In genomic region chr7:142613077-142613476, GRCm38 (mm10) we compare ENCODE assay signal across 27 mouse cellular contexts. TPM values are rescaled to one million over a fixed set of nuclear protein-coding genes. Genes with fewer than 3 reads are reported as not detected.
A peak's percentile ranks its signal among the peaks of the same experiment; 100 is the strongest.
DNase-seq lines count a peak whose midpoint lies in the region; ATAC-seq lines count a peak whose summit lies in the region.
"Had no signal": no experiment of that assay in that cellular context is flagged by ENCODE, and none has a peak within 500 bp of the region (broad histone marks: within the 10 kb centered on the region; RNA-seq: fewer than 3 reads in every experiment).

No protein-coding gene starts in this region.

- peaks cover 39% of the 10 kb centered on the region for H3K4me1 ChIP-seq in forebrain, embryonic 10.5 days
- H3K4me1 ChIP-seq in forebrain, embryonic 14.5 days (ENCODE audit: control insufficient read depth, insufficient read depth, low read length), result peaks cover 2% of the 10 kb centered on the region; the same call in 1 of the 2 replicates
- H3K4me1 ChIP-seq in lung, embryonic 16.5 days (replicated peaks; ENCODE audit: control insufficient read depth, insufficient read depth, low read length), result peaks cover 8% of the 10 kb centered on the region; the same call in 1 of the 2 replicates
- peaks cover 38% of the 10 kb centered on the region for H3K4me1 ChIP-seq in limb, embryonic 12.5 days (replicated peaks)
- H3K4me1 ChIP-seq in forebrain, embryonic 11.5 days (replicated peaks; ENCODE audit: control insufficient read depth, insufficient read depth, low read length), result peaks cover 6% of the 10 kb centered on the region; the same call in 1 of the 2 replicates

- no peak for ATAC-seq in forebrain, embryonic 14.5 days
- ATAC-seq in lung, embryonic 16.5 days (ENCODE audit: low read depth), result no peak
- ATAC-seq in limb, embryonic 12.5 days (ENCODE audit: insufficient number of reproducible peaks, insufficient read depth, low FRiP score, low TSS enrichment, low read depth), result no peak
- ATAC-seq in forebrain, embryonic 11.5 days (replicated peaks; ENCODE audit: low FRiP score), result no peak
- ATAC-seq: activated CD4-positive, CD25-positive, alpha-beta regulatory T cell, adult 4 months; forebrain, postnatal 0 days; intestine, embryonic 16.5 days; Patski had no signal

- H3K27me3 ChIP-seq in forebrain, embryonic 10.5 days (ENCODE audit: poor library complexity, severe bottlenecking), result no peaks in the 10 kb centered on the region
- no peaks in the 10 kb centered on the region for H3K27me3 ChIP-seq in forebrain, embryonic 14.5 days (replicated peaks; ENCODE audit: control insufficient read depth, insufficient read depth, low read length)
- H3K27me3 ChIP-seq in lung, embryonic 16.5 days (ENCODE audit: control insufficient read depth, insufficient read depth, low read depth, low read length), result no peaks in the 10 kb centered on the region
- no peaks in the 10 kb centered on the region for H3K27me3 ChIP-seq in limb, embryonic 12.5 days
- no peaks in the 10 kb centered on the region for H3K27me3 ChIP-seq in forebrain, embryonic 11.5 days (ENCODE audit: control insufficient read depth, insufficient read depth, low read length)
- H3K27me3 ChIP-seq: embryonic facial prominence, embryonic 15.5 days; forebrain, embryonic 12.5 days; heart, embryonic 15.5 days; hindbrain, embryonic 15.5 days had no signal

- H3K4me2 ChIP-seq in forebrain, embryonic 14.5 days (ENCODE audit: low read length), result no peak overlapping the region
- H3K4me2 ChIP-seq in lung, embryonic 16.5 days (ENCODE audit: low read depth, low read length), result no peak overlapping the region
- H3K4me2 ChIP-seq in limb, embryonic 12.5 days, result no peak overlapping the region
- H3K4me2 ChIP-seq in forebrain, embryonic 11.5 days (ENCODE audit: low read depth, low read length, severe bottlenecking), result no peak overlapping the region
- H3K4me2 ChIP-seq: embryonic facial prominence, embryonic 15.5 days; forebrain, embryonic 12.5 days; heart, embryonic 15.5 days; hindbrain, embryonic 15.5 days had no signal

- no peaks in the 10 kb centered on the region for H3K36me3 ChIP-seq in forebrain, embryonic 10.5 days (replicated peaks)
- no peaks in the 10 kb centered on the region for H3K36me3 ChIP-seq in forebrain, embryonic 14.5 days (ENCODE audit: control insufficient read depth, insufficient read depth, low read length)
- no peaks in the 10 kb centered on the region for H3K36me3 ChIP-seq in lung, embryonic 16.5 days (ENCODE audit: control insufficient read depth, insufficient read depth, low read length)
- H3K36me3 ChIP-seq in limb, embryonic 12.5 days, result peaks cover 21% of the 10 kb centered on the region; the same call in 1 of the 2 replicates
- no peaks in the 10 kb centered on the region for H3K36me3 ChIP-seq in forebrain, embryonic 11.5 days (ENCODE audit: control insufficient read depth, insufficient read depth, low read length)
- H3K36me3 ChIP-seq: embryonic facial prominence, embryonic 15.5 days; forebrain, embryonic 12.5 days; heart, embryonic 15.5 days; hindbrain, embryonic 15.5 days had no signal

- DNase-seq in forebrain, embryonic 10.5 days (ENCODE audit: extremely low spot score, low spot score), result no peak
- no peak for DNase-seq in forebrain, embryonic 14.5 days (ENCODE audit: low spot score)
- DNase-seq in lung, postnatal 4 days, result no peak
- no peak for DNase-seq in adrenal gland, postnatal 10 days
- DNase-seq in forebrain, embryonic 11.5 days (ENCODE audit: low spot score), result no peak
- DNase-seq in adrenal gland, adult 8-10 months, result no peak
- DNase-seq: adrenal gland, postnatal 36 days; cerebellum, adult 2 months; cerebellum, postnatal 14 days; forebrain, postnatal 0 days; gastrocnemius, postnatal 36 days; heart, adult 11 months; heart, postnatal 14 days had no signal

- no peak overlapping the region for H3K4me3 ChIP-seq in forebrain, embryonic 10.5 days
- no peak overlapping the region for H3K4me3 ChIP-seq in forebrain, embryonic 14.5 days (ENCODE audit: low read depth, low read length)
- no peak overlapping the region for H3K4me3 ChIP-seq in lung, embryonic 16.5 days (ENCODE audit: low read length)
- no peak overlapping the region for H3K4me3 ChIP-seq in limb, embryonic 12.5 days (replicated peaks)
- H3K4me3 ChIP-seq in forebrain, embryonic 11.5 days (ENCODE audit: low read depth, low read length), result no peak overlapping the region
- H3K4me3 ChIP-seq: embryonic facial prominence, embryonic 15.5 days; erythroblast, embryonic 14.5 days; forebrain, embryonic 12.5 days; heart, embryonic 15.5 days; hindbrain, embryonic 15.5 days had no signal

- H3K9me3 ChIP-seq in forebrain, embryonic 10.5 days, result no peaks in the 10 kb centered on the region
- H3K9me3 ChIP-seq in forebrain, embryonic 14.5 days (replicated peaks; ENCODE audit: control insufficient read depth, low read length), result no peaks in the 10 kb centered on the region
- H3K9me3 ChIP-seq in lung, embryonic 16.5 days (ENCODE audit: control insufficient read depth, low read length), result no peaks in the 10 kb centered on the region
- H3K9me3 ChIP-seq in limb, embryonic 12.5 days, result no peaks in the 10 kb centered on the region
- no peaks in the 10 kb centered on the region for H3K9me3 ChIP-seq in forebrain, embryonic 11.5 days (ENCODE audit: control insufficient read depth, low read length)
- H3K9me3 ChIP-seq: embryonic facial prominence, embryonic 15.5 days; forebrain, embryonic 12.5 days; heart, embryonic 15.5 days; hindbrain, embryonic 15.5 days had no signal

- H3K27ac ChIP-seq in forebrain, embryonic 10.5 days, result peak overlapping the region; percentile 40; the same call in 1 of the 2 replicates
- H3K27ac ChIP-seq in forebrain, embryonic 14.5 days (ENCODE audit: low read depth, low read length), result no peak overlapping the region
- no peak overlapping the region for H3K27ac ChIP-seq in lung, embryonic 16.5 days (ENCODE audit: low read length)
- peak overlapping the region; percentile 9; the same call in 1 of the 2 replicates for H3K27ac ChIP-seq in limb, embryonic 12.5 days
- H3K27ac ChIP-seq in forebrain, embryonic 11.5 days (ENCODE audit: low read depth, low read length), result no peak overlapping the region
- H3K27ac ChIP-seq: embryonic facial prominence, embryonic 15.5 days; forebrain, embryonic 12.5 days; heart, embryonic 15.5 days; hindbrain, embryonic 15.5 days had no signal

- 53% methylated on average over 2 of the region's 2 CpGs for WGBS in forebrain, embryonic 10.5 days
- WGBS in forebrain, embryonic 14.5 days, result 49% methylated on average over 2 of the region's 2 CpGs
- WGBS in lung, embryonic 16.5 days, result 52% methylated on average over 2 of the region's 2 CpGs
- 47% methylated on average over 2 of the region's 2 CpGs for WGBS in limb, embryonic 12.5 days
- WGBS in forebrain, embryonic 11.5 days, result 39% methylated on average over 2 of the region's 2 CpGs

- H3K9ac ChIP-seq in forebrain, embryonic 14.5 days (ENCODE audit: low read length), result no peak overlapping the region
- H3K9ac ChIP-seq in lung, embryonic 16.5 days (ENCODE audit: low read length), result 0 out of 2 replicates have a peak overlapping the region, but pooled peaks have one; percentile 11
- no peak overlapping the region for H3K9ac ChIP-seq in limb, embryonic 12.5 days (replicated peaks)
- H3K9ac ChIP-seq in forebrain, embryonic 11.5 days (ENCODE audit: low read length), result no peak overlapping the region
- H3K9ac ChIP-seq: embryonic facial prominence, embryonic 15.5 days; forebrain, embryonic 12.5 days; forebrain, postnatal 0 days; heart, embryonic 15.5 days; hindbrain, embryonic 15.5 days had no signal

RNA-seq across cellular contexts. Expression of gene Igf2, which starts 53.5 kb away (rescaled TPM):
- 126 and 132 TPM in 2 replicates for polyA plus RNA-seq in forebrain, embryonic 10.5 days (2016; fragmentation: Nextera tagmentation; extraction: Ambion mirVana)
- polyA plus RNA-seq in forebrain, embryonic 14.5 days (2014; fragmentation: Nextera tagmentation; extraction: Ambion mirVana), result 74.0 and 89.8 TPM in 2 replicates
- 457 and 496 TPM in 2 replicates for polyA plus RNA-seq in lung, embryonic 16.5 days (2015; fragmentation: Nextera tagmentation; extraction: Ambion mirVana)
- polyA plus RNA-seq in limb, embryonic 12.5 days (2016; fragmentation: Nextera tagmentation; extraction: Ambion mirVana), result 815 and 938 TPM in 2 replicates
- 1,000 to 10,000 TPM; 1,376 to 1,421 TPM for total RNA-seq in adrenal gland, postnatal 10 days (2021)
- polyA plus RNA-seq in forebrain, embryonic 11.5 days (2014; fragmentation: Nextera tagmentation; extraction: Ambion mirVana), result 121 and 141 TPM in 2 replicates
- total RNA-seq in adrenal gland, adult 8-10 months (2022), result 10 to 100 TPM; 17.1 to 37.9 (median 21.7) TPM
- total RNA-seq: common myeloid progenitor, adult 5-6 weeks; hematopoietic stem cell, adult 5-6 weeks had no signal

RNA-seq across cellular contexts. Expression of gene Gm49394, which starts 56.7 kb away (rescaled TPM):
- not detected in 2 replicates for polyA plus RNA-seq in forebrain, embryonic 10.5 days (2016; fragmentation: Nextera tagmentation; extraction: Ambion mirVana)
- not detected in 2 replicates for polyA plus RNA-seq in forebrain, embryonic 14.5 days (2014; fragmentation: Nextera tagmentation; extraction: Ambion mirVana)
- not detected in 2 replicates for polyA plus RNA-seq in lung, embryonic 16.5 days (2015; fragmentation: Nextera tagmentation; extraction: Ambion mirVana)
- polyA plus RNA-seq in limb, embryonic 12.5 days (2016; fragmentation: Nextera tagmentation; extraction: Ambion mirVana), result not detected in 2 replicates
- total RNA-seq in adrenal gland, postnatal 10 days (2021), result under 1 TPM in 1 of 2 experiments, not detected in 1; 0.09 TPM
- not detected in 2 replicates for polyA plus RNA-seq in forebrain, embryonic 11.5 days (2014; fragmentation: Nextera tagmentation; extraction: Ambion mirVana)
- not detected for total RNA-seq in adrenal gland, adult 8-10 months (2022)
- total RNA-seq: adrenal gland, adult 18-20 months; adrenal gland, postnatal 36 days; common myeloid progenitor, adult 5-6 weeks; forebrain, postnatal 0 days; gastrocnemius, adult 8-10 months; heart, postnatal 14 days; hematopoietic stem cell, adult 5-6 weeks had no signal
- polyA plus RNA-seq: activated CD4-positive, CD25-positive, alpha-beta regulatory T cell, adult 4 months; forebrain, embryonic 12.5 days; heart, embryonic 15.5 days; hindbrain, embryonic 15.5 days; Patski had no signal

Comparison
In these comparisons a context has a peak if more than half of its experiments do, and no peak if none do; other contexts are left out.
1. H3K27ac ChIP-seq: peak in forebrain, embryonic 10.5 days (single experiment) and limb, embryonic 12.5 days (single experiment); none in forebrain, embryonic 14.5 days (single experiment), lung, embryonic 16.5 days (single experiment) and forebrain, embryonic 11.5 days (single experiment).